Mouse (Mus musculus) thymus, adult 2 months (tissue): ENCODE measurements at regions not wholly inside any gene's neighbourhood (a gene's known extent, or its start where the extent isn't known, plus 50 kb on each side); places are given as distances from the start of the nearest gene placed in this dataset.

ENCODE experiments used
- DNase-seq: peaks from one replicate; pipeline ENCODE4 v3.0.0; 2021
- H3K27ac ChIP-seq: fragments of 200-500 bp; 2 replicates; pipeline ENCODE4 v1.5.1; 2012; ENCODE audit warnings: low read length, control low read depth; ENCODE audit not compliant: control insufficient read depth, insufficient read depth
- H3K27me3 ChIP-seq: fragments of 200-500 bp; 2 replicates; pipeline ENCODE4 v1.6.1; 2012; ENCODE audit warnings: mild to moderate bottlenecking, low read length, moderate library complexity, mixed read lengths; ENCODE audit not compliant: control insufficient read depth, insufficient read depth
- H3K36me3 ChIP-seq: fragments of 200-500 bp; 2 replicates; pipeline ENCODE4 v1.6.1; 2012; ENCODE audit warnings: mild to moderate bottlenecking, low read length, moderate library complexity; ENCODE audit not compliant: control insufficient read depth, insufficient read depth
- H3K4me1 ChIP-seq: fragments of 200-500 bp; replicated peaks from 2 replicates; pipeline ENCODE4 v1.6.1; 2012; ENCODE audit warnings: low read length; ENCODE audit not compliant: control insufficient read depth, insufficient read depth
- H3K4me3 ChIP-seq: fragments of 200-500 bp; 2 replicates; pipeline ENCODE4 v1.5.1; 2012; ENCODE audit warnings: mild to moderate bottlenecking, low read length, control low read depth, moderate library complexity; ENCODE audit not compliant: control insufficient read depth, insufficient read depth
- CTCF ChIP-seq: fragments of 200-500 bp; IDR thresholded peaks from 2 replicates; pipeline ENCODE4 v1.5.1; 2012; ENCODE audit warnings: mild to moderate bottlenecking, control low read depth, low read length, moderate library complexity, borderline replicate concordance; ENCODE audit not compliant: control insufficient read depth, poor library complexity, insufficient read depth; ENCODE audit errors: extremely low read depth
- POLR2A ChIP-seq: fragments of 200-500 bp; IDR thresholded peaks from 2 replicates; pipeline ENCODE4 v1.6.1; 2012; ENCODE audit warnings: mild to moderate bottlenecking, low read length, control low read depth, moderate library complexity; ENCODE audit not compliant: control insufficient read depth, poor library complexity, insufficient read depth; ENCODE audit errors: extremely low read depth
- WGBS: fragments of 180-500 bp; shearing (Covaris S2); methylation state at CpG from one replicate; pipeline ENCODE4 v1.1.7; 2018; 5-methylcytosine and 5-hydroxymethylcytosine counted together

DNA sequence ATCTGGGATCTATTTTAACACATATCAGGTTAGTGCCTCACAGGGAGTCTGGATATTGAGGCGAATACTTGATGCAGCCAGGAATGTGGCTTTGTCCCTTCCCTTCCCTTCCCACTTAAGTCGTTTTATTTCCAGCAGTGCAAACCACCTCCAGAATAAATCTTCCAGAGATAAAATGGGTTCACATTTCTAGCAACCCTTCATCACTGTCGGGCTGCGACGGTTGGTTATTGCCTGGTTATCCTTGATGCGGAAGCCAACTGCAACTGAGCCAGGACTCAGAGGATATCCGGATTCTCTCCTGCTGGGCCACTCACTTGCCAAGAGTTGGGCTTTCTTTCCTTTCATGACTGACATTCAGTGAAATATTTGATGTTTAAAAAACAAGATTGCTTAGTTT, 111.0 kb upstream of the Psmd7 start:
- H3K4me3 ChIP-seq: no peak overlapping the region
- no peaks in the 10 kb centered on the region for H3K4me1 ChIP-seq
- DNase-seq: no peak
- H3K27me3 ChIP-seq: no peaks in the 10 kb centered on the region
- 75% methylated on average over 7 of the region's 7 CpGs for WGBS
- TF ChIP-seq POLR2A (no peak), CTCF (no peak)
- no peak overlapping the region for H3K27ac ChIP-seq
- no peaks in the 10 kb centered on the region for H3K36me3 ChIP-seq

DNA sequence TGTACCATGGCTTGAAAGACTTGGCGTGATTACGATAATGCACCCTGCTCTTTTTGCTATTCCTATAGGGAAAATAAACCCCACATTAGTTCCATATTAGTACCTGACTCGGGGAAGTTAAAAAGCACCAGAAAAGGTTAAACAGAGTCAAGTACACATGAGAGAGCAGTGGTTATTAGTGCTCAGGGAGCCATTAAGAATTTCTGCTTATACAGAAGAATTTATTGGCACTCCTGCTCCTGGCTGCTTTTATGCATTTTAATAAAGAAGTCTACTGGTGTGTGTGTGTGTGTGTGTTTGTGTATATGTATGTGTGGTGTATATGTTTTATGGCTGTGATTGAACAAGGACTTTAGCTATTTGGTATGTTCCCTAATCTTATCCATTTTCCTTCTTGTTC, 111.5 kb upstream of the Psmd7 start:
- 92% methylated on average over 3 of the region's 3 CpGs for whole genome bisulfite sequencing

DNA sequence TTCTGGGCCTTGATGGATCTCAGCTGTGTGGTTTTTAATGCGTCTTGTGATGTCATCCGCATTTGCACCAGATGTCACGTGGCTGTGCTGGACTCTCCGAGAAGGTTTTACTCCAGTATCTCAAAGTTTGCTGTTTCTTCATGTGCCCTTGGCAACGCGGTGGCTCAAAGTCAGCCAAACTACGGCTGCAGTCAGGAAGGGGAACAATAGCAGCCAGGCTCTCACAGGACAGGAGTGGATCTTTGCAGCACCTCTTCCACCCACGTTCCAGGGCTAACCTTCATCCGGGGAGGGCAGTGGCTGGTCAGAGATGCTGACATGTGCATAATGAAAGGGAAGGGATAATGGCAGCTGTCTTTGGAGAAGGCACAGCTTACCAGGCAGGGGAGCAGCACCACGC, 127.6 kb upstream of the Psmd7 start:
- H3K27ac ChIP-seq: no peak overlapping the region
- H3K27me3 ChIP-seq: no peaks in the 10 kb centered on the region
- no peak for DNase-seq
- 88% methylated on average over 10 of the region's 10 CpGs for WGBS
- TF ChIP-seq CTCF (no peak), POLR2A (no peak)
- H3K4me1 ChIP-seq: no peaks in the 10 kb centered on the region
- H3K4me3 ChIP-seq: no peak overlapping the region
- H3K36me3 ChIP-seq: no peaks in the 10 kb centered on the region

More for the DNA sequence above, 111.5 kb upstream of the Psmd7 start:
- TF ChIP-seq POLR2A: no peak
- no peak for TF ChIP-seq CTCF
- Histone ChIP-seq H3K4me3 (no peak overlapping the region), H3K4me1 (no peaks in the 10 kb centered on the region), H3K36me3 (no peaks in the 10 kb centered on the region), H3K27me3 (no peaks in the 10 kb centered on the region), H3K27ac (no peak overlapping the region)
- DNase-seq: no peak

DNA sequence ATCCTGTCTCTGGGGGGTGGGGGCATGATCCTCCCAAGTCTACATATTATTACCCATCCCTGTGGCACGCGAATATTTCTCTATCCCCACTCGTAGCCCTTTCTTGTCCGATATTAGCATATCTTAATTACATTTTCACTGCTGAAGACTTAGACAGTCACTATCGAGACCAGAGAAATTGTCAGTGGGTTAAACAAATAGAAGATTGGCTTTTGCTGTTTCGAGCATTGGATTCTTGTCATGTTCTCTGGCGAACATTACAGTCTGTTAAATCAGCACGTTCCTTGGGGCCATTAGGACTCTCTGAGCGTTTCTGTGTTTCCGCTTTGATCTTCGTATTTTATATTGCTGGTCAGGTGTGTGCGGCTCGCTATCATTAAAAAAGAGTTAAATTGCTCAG, 129.6 kb upstream of the Psmd7 start:
- no peaks in the 10 kb centered on the region for H3K4me1 ChIP-seq
- H3K27ac ChIP-seq: no peak overlapping the region
- no peak for DNase-seq
- H3K36me3 ChIP-seq: no peaks in the 10 kb centered on the region
- no peak overlapping the region for H3K4me3 ChIP-seq
- TF ChIP-seq CTCF (no peak), POLR2A (no peak)
- no peaks in the 10 kb centered on the region for H3K27me3 ChIP-seq
- 93% methylated on average over 13 of the region's 13 CpGs for WGBS

DNA sequence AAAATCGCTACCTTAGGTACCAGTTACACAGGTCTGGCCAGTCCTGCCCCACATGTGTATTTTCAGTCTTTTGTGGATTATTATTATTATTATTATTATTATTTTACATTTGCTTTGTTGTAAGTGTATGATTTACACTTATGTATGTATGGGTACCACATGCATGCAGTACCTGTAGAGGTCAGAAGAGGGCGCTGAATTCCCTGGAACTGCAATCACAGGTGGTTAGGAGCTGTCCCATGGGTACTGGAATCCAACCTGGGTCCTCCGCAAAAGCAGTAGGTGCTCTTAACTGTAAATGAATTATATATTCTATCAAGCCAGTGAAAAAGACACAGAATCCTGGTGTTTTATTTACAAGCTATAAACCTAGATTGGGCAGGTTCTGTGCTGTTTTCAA, 131.4 kb upstream of the Psmd7 start:
- DNase-seq: peak; percentile 3
- H3K27me3 ChIP-seq: no peaks in the 10 kb centered on the region
- no peak overlapping the region for H3K27ac ChIP-seq
- H3K36me3 ChIP-seq: no peaks in the 10 kb centered on the region
- 74% methylated on average over 3 of the region's 3 CpGs for WGBS
- H3K4me3 ChIP-seq: no peak overlapping the region
- TF ChIP-seq POLR2A (no peak), CTCF (no peak)
- H3K4me1 ChIP-seq: no peaks in the 10 kb centered on the region

DNA sequence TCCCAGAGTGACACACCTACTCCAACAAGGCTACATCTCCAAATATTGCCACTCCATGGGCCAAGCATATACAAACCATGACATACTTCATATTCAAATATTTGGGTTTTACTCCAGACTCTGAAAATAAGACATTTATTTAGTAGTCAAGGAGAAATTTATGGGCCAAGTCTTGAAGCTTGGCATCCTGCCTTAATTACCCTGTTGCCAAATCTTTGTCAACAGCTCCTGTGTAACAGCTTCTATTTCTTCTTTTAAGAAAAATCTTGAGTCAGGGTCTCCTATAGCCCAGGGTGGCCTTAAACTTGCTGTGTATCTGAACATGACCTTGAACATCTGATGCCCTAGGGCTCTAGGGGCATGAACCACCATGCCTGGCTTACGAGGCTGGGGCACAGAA, 138.5 kb upstream of the Psmd7 start:
- Histone ChIP-seq H3K27ac (no peak overlapping the region), H3K4me3 (no peak overlapping the region), H3K27me3 (no peaks in the 10 kb centered on the region), H3K4me1 (no peaks in the 10 kb centered on the region), H3K36me3 (no peaks in the 10 kb centered on the region)
- 92% methylated on average over 1 of the region's 1 CpGs for WGBS
- DNase-seq: no peak
- no peak for TF ChIP-seq POLR2A
- no peak for TF ChIP-seq CTCF

DNA sequence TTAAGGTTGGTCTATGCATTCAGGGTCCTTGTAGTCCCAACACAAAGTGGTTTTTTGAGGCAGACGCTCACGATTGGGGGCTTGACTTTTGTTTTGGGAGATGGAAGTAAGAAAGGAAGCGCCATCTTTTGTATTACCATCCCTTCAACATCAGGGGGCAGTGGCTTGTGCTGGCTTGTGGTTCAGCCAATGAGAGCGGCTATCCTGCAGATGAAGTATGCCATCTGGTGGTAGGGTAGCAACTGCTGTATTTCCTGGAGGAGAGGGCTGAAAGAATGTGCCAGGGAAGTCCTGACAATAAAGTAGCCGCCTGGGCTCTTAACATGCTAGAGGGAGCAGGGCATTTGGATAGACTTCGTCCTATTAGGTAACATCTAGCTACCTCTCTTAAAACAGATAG, 139.0 kb upstream of the Psmd7 start:
- Histone ChIP-seq H3K36me3 (no peaks in the 10 kb centered on the region), H3K4me3 (no peak overlapping the region), H3K27me3 (no peaks in the 10 kb centered on the region), H3K4me1 (no peaks in the 10 kb centered on the region), H3K27ac (no peak overlapping the region)
- TF ChIP-seq POLR2A (no peak), CTCF (no peak)
- 97% methylated on average over 6 of the region's 6 CpGs for WGBS
- DNase-seq: no peak
